Mouse (Mus musculus): ENCODE measurements around the gene Prex1. TPM values are rescaled to one million over a fixed set of nuclear protein-coding genes. Genes with fewer than 3 reads are reported as not detected.

The Prex1 gene
- polyA plus RNA-seq, 1 experiment from 2014 or later: 10.4 TPM

GRCm38 (mm10) chr2:166706526-166706925 is 7.1 kb downstream of the Prex1 start:
- peaks cover 3% of the 10 kb centered on the region; the same call in 1 of the 2 replicates for H3K9me3 ChIP-seq (ENCODE audit: control insufficient read depth, low read depth, low read length)
- H3K4me1 ChIP-seq (ENCODE audit: control insufficient read depth, insufficient read depth, low read length): no peaks in the 10 kb centered on the region
- H3K4me2 ChIP-seq (replicated peaks; ENCODE audit: low read depth, low read length): no peak overlapping the region
- H3K4me3 ChIP-seq (ENCODE audit: low read depth, low read length): no peak overlapping the region
- H3K36me3 ChIP-seq (ENCODE audit: control insufficient read depth, insufficient read depth, low read length): no peaks in the 10 kb centered on the region
- no peaks in the 10 kb centered on the region for H3K27me3 ChIP-seq (ENCODE audit: control insufficient read depth, insufficient read depth, low read length)
- WGBS: 47% methylated on average over 2 of the region's 2 CpGs
- no peak overlapping the region for H3K9ac ChIP-seq (replicated peaks; ENCODE audit: low read depth, low read length)
- ATAC-seq (ENCODE audit: insufficient number of reproducible peaks, insufficient read depth, low FRiP score, low read depth): 0 out of 2 replicates have a peak, but pooled peaks have one; percentile 57
- H3K27ac ChIP-seq (ENCODE audit: low read length): no peak overlapping the region

GRCm38 (mm10) chr2:166703491-166703890 is 10.1 kb downstream of the Prex1 start:
- no peaks in the 10 kb centered on the region for H3K36me3 ChIP-seq (ENCODE audit: control insufficient read depth, insufficient read depth, low read length)
- 65% methylated on average over 3 of the region's 3 CpGs for WGBS
- no peaks in the 10 kb centered on the region for H3K27me3 ChIP-seq (ENCODE audit: control insufficient read depth, insufficient read depth, low read length)
- no peak overlapping the region for H3K4me3 ChIP-seq (ENCODE audit: low read depth, low read length)
- H3K4me1 ChIP-seq (ENCODE audit: control insufficient read depth, insufficient read depth, low read length): no peaks in the 10 kb centered on the region
- no peak overlapping the region for H3K9ac ChIP-seq (replicated peaks; ENCODE audit: low read depth, low read length)
- no peak overlapping the region for H3K27ac ChIP-seq (ENCODE audit: low read length)
- peaks cover 3% of the 10 kb centered on the region; the same call in 1 of the 2 replicates for H3K9me3 ChIP-seq (ENCODE audit: control insufficient read depth, low read depth, low read length)
- peak; percentile 70; the same call in 1 of the 2 replicates for ATAC-seq (ENCODE audit: insufficient number of reproducible peaks, insufficient read depth, low FRiP score, low read depth)
- H3K4me2 ChIP-seq (replicated peaks; ENCODE audit: low read depth, low read length): no peak overlapping the region

GRCm38 (mm10) chr2:166702113-166702445 is 11.6 kb downstream of the Prex1 start:
- H3K9ac ChIP-seq (replicated peaks; ENCODE audit: low read depth, low read length): no peak overlapping the region
- H3K4me3 ChIP-seq (ENCODE audit: low read depth, low read length): no peak overlapping the region
- peaks cover 3% of the 10 kb centered on the region; the same call in 1 of the 2 replicates for H3K9me3 ChIP-seq (ENCODE audit: control insufficient read depth, low read depth, low read length)

GRCm38 (mm10) chr2:166701248-166702112 is 12.2 kb downstream of the Prex1 start:
- no peaks in the 10 kb centered on the region for H3K27me3 ChIP-seq (ENCODE audit: control insufficient read depth, insufficient read depth, low read length)
- H3K9me3 ChIP-seq (ENCODE audit: control insufficient read depth, low read depth, low read length): peaks cover 3% of the 10 kb centered on the region; the same call in 1 of the 2 replicates
- no peak overlapping the region for H3K9ac ChIP-seq (replicated peaks; ENCODE audit: low read depth, low read length)
- whole genome bisulfite sequencing: 52% methylated on average over 23 of the region's 23 CpGs
- ATAC-seq (ENCODE audit: insufficient number of reproducible peaks, insufficient read depth, low FRiP score, low read depth): no peak
- H3K27ac ChIP-seq (ENCODE audit: low read length): no peak overlapping the region
- no peaks in the 10 kb centered on the region for H3K4me1 ChIP-seq (ENCODE audit: control insufficient read depth, insufficient read depth, low read length)
- H3K36me3 ChIP-seq (ENCODE audit: control insufficient read depth, insufficient read depth, low read length): no peaks in the 10 kb centered on the region
- no peak overlapping the region for H3K4me3 ChIP-seq (ENCODE audit: low read depth, low read length)
- H3K4me2 ChIP-seq (replicated peaks; ENCODE audit: low read depth, low read length): no peak overlapping the region

More at GRCm38 (mm10) chr2:166702113-166702445, 11.6 kb downstream of the Prex1 start:
- Histone ChIP-seq H3K4me1 (ENCODE audit: control insufficient read depth, insufficient read depth, low read length) (no peaks in the 10 kb centered on the region), H3K27ac (ENCODE audit: low read length) (no peak overlapping the region), H3K36me3 (ENCODE audit: control insufficient read depth, insufficient read depth, low read length) (no peaks in the 10 kb centered on the region), H3K4me2 (replicated peaks; ENCODE audit: low read depth, low read length) (no peak overlapping the region), H3K27me3 (ENCODE audit: control insufficient read depth, insufficient read depth, low read length) (no peaks in the 10 kb centered on the region)
- ATAC-seq (ENCODE audit: insufficient number of reproducible peaks, insufficient read depth, low FRiP score, low read depth): no peak
- 98% methylated on average over 2 of the region's 2 CpGs for WGBS

- 62% methylated on average over 13 of the region's 13 CpGs for WGBS
- no peak overlapping the region for H3K27ac ChIP-seq (ENCODE audit: low read length)
- no peaks in the 10 kb centered on the region for H3K4me1 ChIP-seq (ENCODE audit: control insufficient read depth, insufficient read depth, low read length)
- no peaks in the 10 kb centered on the region for H3K36me3 ChIP-seq (ENCODE audit: control insufficient read depth, insufficient read depth, low read length)
- no peaks in the 10 kb centered on the region for H3K27me3 ChIP-seq (ENCODE audit: control insufficient read depth, insufficient read depth, low read length)
- H3K9me3 ChIP-seq (ENCODE audit: control insufficient read depth, low read depth, low read length): peaks cover 3% of the 10 kb centered on the region; the same call in 1 of the 2 replicates
- H3K9ac ChIP-seq (replicated peaks; ENCODE audit: low read depth, low read length): no peak overlapping the region
- H3K4me3 ChIP-seq (ENCODE audit: low read depth, low read length): no peak overlapping the region
- H3K4me2 ChIP-seq (replicated peaks; ENCODE audit: low read depth, low read length): no peak overlapping the region
- ATAC-seq (ENCODE audit: insufficient number of reproducible peaks, insufficient read depth, low FRiP score, low read depth): no peak
Observed at GRCm38 (mm10) chr2:166700732-166701131, 12.9 kb downstream of the Prex1 start.

GRCm38 (mm10) chr2:166700116-166700515 is 13.5 kb downstream of the Prex1 start:
- Histone ChIP-seq H3K9me3 (ENCODE audit: control insufficient read depth, low read depth, low read length) (peaks cover 3% of the 10 kb centered on the region; the same call in 1 of the 2 replicates), H3K9ac (replicated peaks; ENCODE audit: low read depth, low read length) (no peak overlapping the region), H3K27ac (ENCODE audit: low read length) (no peak overlapping the region), H3K27me3 (ENCODE audit: control insufficient read depth, insufficient read depth, low read length) (no peaks in the 10 kb centered on the region), H3K36me3 (ENCODE audit: control insufficient read depth, insufficient read depth, low read length) (no peaks in the 10 kb centered on the region), H3K4me1 (ENCODE audit: control insufficient read depth, insufficient read depth, low read length) (no peaks in the 10 kb centered on the region), H3K4me2 (replicated peaks; ENCODE audit: low read depth, low read length) (no peak overlapping the region), H3K4me3 (ENCODE audit: low read depth, low read length) (no peak overlapping the region)
- ATAC-seq (ENCODE audit: insufficient number of reproducible peaks, insufficient read depth, low FRiP score, low read depth): no peak
- WGBS: 49% methylated on average over 8 of the region's 8 CpGs

GRCm38 (mm10) chr2:166699552-166699951 is 14.1 kb downstream of the Prex1 start:
- peaks cover 3% of the 10 kb centered on the region; the same call in 1 of the 2 replicates for H3K9me3 ChIP-seq (ENCODE audit: control insufficient read depth, low read depth, low read length)
- no peaks in the 10 kb centered on the region for H3K36me3 ChIP-seq (ENCODE audit: control insufficient read depth, insufficient read depth, low read length)
- H3K4me3 ChIP-seq (ENCODE audit: low read depth, low read length): no peak overlapping the region
- H3K27ac ChIP-seq (ENCODE audit: low read length): no peak overlapping the region
- WGBS: 93% methylated on average over 5 of the region's 5 CpGs
- ATAC-seq (ENCODE audit: insufficient number of reproducible peaks, insufficient read depth, low FRiP score, low read depth): no peak
- no peaks in the 10 kb centered on the region for H3K27me3 ChIP-seq (ENCODE audit: control insufficient read depth, insufficient read depth, low read length)
- H3K4me2 ChIP-seq (replicated peaks; ENCODE audit: low read depth, low read length): no peak overlapping the region
- no peak overlapping the region for H3K9ac ChIP-seq (replicated peaks; ENCODE audit: low read depth, low read length)
- no peaks in the 10 kb centered on the region for H3K4me1 ChIP-seq (ENCODE audit: control insufficient read depth, insufficient read depth, low read length)

- Histone ChIP-seq H3K9me3 (ENCODE audit: control insufficient read depth, low read depth, low read length) (peaks cover 4% of the 10 kb centered on the region; the same call in 1 of the 2 replicates), H3K9ac (replicated peaks; ENCODE audit: low read depth, low read length) (no peak overlapping the region), H3K27ac (ENCODE audit: low read length) (no peak overlapping the region), H3K36me3 (ENCODE audit: control insufficient read depth, insufficient read depth, low read length) (no peaks in the 10 kb centered on the region), H3K4me1 (ENCODE audit: control insufficient read depth, insufficient read depth, low read length) (no peaks in the 10 kb centered on the region), H3K4me2 (replicated peaks; ENCODE audit: low read depth, low read length) (no peak overlapping the region), H3K27me3 (ENCODE audit: control insufficient read depth, insufficient read depth, low read length) (no peaks in the 10 kb centered on the region), H3K4me3 (ENCODE audit: low read depth, low read length) (no peak overlapping the region)
- 93% methylated on average over 2 of the region's 2 CpGs for whole genome bisulfite sequencing
- no peak for ATAC-seq (ENCODE audit: insufficient number of reproducible peaks, insufficient read depth, low FRiP score, low read depth)
Observed at GRCm38 (mm10) chr2:166694616-166695015, 19.0 kb downstream of the Prex1 start.
